Mouse (Mus musculus) heart, adult 9 months (tissue): ENCODE measurements at regions not wholly inside any gene's neighbourhood (a gene's known extent, or its start where the extent isn't known, plus 50 kb on each side); places are given as distances from the start of the nearest gene placed in this dataset.

ENCODE experiments used
- DNase-seq, 2 experiments: peaks; one replicate each; pipeline ENCODE4 v3.0.0; 2022; ENCODE audit warnings: low spot score in 2 of 2

GRCm38 (mm10) chr9:32815473-32815872 is 179.5 kb downstream of the Ets1 start:
- DNase-seq: no peak

DNA sequence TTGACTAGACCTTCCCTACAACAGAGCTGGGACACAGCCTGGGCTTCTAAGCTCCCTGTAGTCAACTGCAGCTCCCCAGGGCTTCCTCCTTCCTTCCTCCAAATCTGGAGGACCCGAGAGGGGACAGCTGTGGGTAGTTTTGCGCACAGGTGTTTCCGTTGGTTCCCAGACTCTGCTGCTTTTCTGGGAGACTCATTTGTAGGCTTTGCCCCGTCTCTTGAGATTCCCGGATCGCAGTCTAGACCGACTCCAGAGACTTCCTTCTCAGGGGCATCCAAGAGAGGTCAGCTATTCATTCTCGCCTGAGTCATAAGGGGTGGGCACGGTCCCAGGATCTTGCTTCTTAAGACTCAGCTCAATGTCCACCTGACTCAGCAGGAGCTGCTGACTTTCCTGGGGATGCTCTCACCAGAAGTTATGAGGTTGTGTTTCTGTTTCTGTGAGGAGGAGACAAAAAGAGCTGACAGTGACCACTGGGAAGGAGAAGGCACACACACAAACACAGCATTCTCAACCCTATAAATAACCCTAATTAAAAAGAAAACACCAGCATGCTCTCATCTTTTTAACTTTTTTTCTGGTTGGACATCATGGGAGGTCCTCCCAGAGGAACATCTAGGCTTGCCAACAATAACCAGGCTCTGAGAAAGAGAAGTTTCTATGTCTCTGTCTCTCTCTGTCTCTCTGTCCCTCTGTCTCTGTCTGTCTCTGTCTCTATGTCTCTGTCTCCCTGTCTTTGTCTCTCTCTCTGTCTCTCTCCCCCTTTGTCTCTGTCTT is 180.8 kb downstream of the Ets1 start:
- DNase-seq: peak; percentile 64 to 85

DNA sequence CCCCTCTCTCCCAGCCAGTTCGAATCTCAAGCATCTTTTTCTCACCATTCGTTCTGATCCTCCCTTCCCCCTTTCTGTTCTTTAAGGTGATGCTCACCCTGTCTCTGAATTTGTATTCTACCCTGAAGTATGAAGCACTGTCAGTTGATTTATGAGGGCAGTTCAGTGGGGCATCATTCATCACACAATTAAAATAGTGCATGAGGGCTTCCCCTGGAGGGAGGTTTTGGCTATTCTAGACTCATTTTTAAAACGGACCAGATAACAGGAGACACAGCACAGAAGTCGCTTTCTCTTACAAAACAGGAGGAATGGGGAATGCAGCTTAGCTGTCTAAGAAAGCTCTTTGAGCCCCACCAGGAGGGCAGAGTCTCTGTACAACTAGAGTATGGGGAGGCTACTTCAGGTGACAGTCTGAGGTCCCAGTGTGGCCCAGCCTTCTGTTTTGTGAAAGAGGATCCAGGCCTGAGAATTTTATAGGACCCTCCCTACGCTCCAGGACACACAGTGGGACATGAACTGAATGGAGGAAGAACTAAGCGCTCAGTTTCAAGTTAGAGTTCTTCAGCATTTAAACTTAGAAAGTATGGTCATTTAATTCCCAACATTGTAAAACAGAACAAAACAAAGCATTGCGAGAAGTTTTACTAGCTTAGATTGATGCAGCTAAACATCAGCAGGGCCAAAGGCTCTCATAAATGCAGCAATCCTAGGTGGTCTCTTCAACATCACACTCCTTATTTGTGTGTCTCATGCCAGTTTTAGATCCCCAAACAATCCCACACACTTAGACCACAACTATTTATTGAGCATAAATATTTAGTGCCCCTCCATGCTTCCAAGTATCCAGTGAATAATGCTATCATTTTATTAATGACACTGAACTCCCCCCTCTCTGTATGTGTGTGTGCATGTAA is 181.7 kb downstream of the Ets1 start:
- DNase-seq: no peak

GRCm38 (mm10) chr9:32823439-32824133 is 187.6 kb downstream of the Ets1 start:
- DNase-seq: no peak

GRCm38 (mm10) chr9:32824134-32824531 is 188.1 kb downstream of the Ets1 start:
- no peak for DNase-seq

DNA sequence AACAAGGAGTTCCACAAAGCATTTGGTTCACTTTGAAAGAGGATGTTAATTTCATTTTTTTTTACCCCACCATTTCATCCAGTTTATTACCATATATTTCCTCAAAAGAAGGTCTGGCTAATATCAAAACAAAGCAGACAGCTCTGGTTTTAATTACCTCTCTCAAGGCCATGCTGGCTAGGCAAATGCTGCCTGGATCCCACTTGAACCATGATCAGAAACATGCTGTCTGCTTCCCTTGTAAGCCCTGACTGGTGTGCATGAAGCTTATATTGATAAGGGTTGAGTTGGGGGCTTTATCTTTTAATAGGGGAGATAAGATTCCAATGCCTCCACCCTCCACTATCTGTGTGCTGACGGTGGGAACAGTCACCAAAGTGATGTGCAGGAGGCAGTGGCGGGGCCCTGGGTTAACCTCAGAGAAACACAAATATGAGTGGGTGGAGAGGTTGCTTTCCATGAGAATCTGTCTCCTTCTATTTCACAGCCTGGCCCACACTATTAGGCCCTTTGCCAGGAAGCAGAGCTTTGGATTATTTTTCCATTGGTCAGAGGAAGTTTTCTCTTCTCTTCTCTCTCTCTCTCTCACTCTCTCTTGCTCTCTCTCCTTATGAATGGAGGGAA is 194.4 kb downstream of the Ets1 start:
- peak in 1 of 2 experiments; percentile 16 for DNase-seq

- DNase-seq: peak; percentile 7 to 34
These were observed 197.4 kb downstream of the Ets1 start for GRCm38 (mm10) chr9:32833373-32833772.

DNA sequence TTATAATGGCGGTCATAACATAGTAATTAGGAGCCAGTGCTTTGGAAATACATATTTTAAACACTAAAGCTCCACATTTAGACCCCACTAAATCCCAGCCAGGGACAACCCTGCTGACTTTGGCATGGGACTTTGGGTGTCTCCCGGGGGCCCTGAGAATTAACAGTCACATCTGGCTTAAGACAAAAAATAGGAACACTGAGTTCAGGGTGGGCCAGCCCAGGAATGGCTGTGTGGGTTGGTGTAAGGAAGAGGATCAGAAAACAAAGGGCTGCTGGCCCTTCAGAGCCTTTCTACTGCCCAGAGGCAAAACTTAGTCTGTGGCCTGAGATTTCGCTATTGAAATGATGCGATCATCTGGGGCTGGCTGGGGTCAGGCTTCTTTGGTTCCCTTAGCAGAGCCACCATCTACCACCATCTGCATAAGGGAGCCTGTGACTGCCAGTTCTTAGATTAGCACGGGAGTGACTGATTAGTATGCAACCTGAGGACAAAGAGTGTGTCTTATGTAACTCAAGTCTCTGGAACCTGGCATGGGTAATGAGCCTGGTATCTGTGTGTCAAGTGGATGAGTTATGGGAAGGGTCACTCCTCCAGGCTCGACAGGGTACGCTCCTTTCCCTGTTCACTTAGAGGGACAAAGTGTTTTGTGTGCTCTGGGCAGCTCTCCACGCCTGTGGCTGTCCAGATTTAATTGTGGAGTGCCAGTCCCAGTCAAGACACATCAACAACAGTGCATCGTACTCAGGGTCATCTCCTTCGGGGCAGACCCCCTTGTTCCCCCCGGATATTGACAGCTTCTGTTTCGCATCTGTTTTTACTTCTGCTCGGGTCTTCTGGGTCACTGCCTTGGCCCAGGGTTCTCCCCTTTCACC is 199.0 kb downstream of the Ets1 start:
- peak; percentile 29 to 55 for DNase-seq

DNA sequence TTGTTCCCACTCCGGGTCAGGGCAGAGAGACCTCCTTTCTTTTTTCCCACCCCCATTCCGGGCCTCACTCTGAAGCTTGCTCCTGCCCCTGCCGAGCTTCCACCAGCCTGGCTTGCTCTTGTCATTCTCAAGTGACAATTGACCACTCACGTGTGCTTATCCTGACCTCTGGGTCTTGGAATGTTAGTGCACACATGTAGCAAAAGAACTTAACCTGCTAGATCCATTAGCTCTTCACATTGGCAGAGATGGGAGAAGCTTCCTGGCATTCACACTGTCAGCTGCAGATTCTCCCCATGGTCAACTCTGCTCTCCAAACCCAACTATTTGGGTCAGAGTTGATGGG is 199.6 kb downstream of the Ets1 start:
- peak; percentile 36 to 75 for DNase-seq

DNA sequence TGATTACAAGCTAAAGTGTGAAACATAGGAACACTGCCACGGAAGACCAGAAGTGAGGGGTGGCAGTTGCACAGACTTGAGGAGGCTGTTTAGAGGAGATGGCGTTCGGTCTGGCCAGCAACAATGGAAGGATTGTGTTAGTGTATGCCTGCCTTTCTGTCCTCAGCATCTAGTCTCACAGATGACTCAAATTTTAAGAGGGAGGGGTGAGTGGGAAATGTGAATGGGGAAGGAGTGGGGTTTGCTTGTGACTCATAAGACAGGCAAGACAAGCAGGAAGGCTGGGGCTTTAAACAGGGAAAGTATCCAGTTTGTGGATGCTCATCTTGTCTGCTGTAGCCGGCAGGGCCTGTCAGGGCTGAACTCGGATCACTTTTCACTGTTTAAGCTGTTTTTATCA is 200.3 kb downstream of the Ets1 start:
- no peak for DNase-seq

GRCm38 (mm10) chr9:32847361-32847760 is 211.3 kb downstream of the Ets1 start:
- no peak for DNase-seq

- no peak for DNase-seq
These were observed 216.3 kb downstream of the Ets1 start for GRCm38 (mm10) chr9:32852282-32852681.

GRCm38 (mm10) chr9:32863286-32863685 is 227.3 kb downstream of the Ets1 start:
- DNase-seq: no peak

DNA sequence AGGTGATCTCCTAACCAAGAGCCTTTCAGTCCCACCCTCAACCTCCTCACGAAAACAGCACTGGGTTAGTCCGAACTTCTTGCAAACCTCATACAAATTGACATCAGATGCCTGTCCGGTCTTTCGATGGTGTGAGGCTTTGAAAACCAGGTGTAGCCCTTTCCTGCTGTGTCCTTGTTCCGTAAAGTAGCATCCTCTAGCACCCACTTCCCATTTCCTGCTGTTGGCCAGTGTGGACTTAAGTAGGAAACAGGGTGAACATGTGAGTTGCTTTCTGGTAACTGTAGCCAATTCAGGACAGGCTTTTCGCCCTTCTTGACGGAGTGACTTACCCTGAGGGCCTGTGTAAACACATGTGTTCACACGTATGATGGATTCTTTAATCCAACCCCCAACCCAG is 232.9 kb downstream of the Ets1 start:
- DNase-seq: no peak

GRCm38 (mm10) chr9:32874306-32874875 is 238.4 kb downstream of the Ets1 start:
- no peak for DNase-seq

DNA sequence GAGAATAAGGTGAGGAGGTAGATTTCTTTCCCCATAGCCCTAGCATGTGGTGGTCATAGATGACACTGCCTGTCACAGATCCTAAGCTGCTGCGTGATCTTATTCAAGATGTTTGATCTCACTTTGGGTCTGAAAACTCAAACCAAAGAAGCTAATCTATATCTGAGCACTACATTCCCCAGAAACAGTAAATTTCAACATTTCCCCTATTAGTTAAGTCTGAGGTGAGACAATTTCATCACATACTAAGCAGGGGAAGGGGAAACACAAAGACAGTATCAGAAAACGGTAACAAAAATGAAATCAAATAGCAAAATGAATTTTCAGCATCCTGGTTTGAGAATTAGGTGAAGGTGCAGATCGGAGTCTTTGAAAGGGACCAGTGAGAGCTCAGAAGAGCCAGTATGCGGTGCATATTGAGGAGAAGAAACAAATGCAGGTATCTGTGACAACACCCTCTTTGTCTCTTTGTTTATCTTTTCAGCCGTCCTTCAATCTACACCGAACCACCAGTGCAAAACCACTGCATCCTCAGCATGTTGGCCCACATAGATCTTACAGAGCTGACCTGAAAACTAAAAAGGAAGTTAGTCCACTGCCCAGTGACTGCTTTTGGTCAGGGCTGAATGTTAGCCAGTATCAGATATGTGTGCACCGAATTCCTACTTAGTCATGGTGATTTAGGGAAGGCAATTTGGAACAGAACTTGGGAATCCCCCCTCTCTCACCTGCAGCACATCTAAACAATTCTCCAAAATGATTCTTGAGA is 247.0 kb downstream of the Ets1 start:
- no peak for DNase-seq

DNA sequence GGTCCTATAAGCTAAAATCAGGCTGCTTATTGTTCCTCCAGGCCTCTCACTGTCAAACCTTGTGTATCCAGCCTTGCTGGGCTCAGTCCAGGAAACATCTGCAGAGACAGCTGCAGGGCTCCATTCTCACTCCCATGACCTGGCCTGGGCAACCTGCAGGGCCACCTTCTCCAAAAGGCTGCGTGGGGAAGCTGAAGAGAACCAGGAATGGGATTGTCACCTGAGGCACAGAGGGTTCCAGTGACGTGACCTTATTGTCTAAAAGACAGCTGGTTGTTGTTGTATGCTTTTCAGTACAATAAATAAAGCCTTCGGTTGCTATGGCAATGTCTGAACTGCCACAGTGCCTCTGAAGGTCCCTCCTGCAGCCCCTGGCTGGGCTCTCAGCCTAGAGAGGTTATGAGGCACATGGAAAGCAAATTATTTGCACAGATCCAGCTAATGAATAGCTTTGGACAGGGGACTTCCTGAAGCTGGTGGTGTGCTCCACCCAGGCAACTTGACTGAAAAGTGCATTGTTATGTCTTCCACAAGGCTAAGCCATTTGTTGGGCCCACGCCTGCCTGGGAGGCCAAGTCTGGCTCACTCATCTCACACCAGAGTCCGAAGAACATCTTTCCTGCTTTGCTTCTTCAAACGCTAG is 250.1 kb downstream of the Ets1 start:
- DNase-seq: peak; percentile 56 to 89

DNA sequence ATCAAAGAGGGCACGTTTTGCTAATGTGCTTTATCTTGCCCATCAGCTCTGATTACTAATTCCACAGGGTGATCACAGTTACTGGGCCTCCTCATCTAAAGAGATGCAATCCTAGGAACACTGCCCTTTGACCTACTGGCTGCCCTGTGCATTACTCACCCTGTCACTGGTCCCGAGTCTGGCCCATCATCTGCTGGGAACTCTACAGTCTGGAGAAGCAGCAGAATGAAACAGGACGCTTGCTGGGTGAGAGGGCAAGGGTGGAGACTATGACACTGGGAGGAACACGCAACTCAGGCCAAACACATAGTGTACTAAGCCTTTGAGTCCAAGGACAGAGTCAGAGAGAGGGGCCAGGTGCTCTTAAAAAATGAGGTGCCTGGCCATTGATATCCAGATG is 263.8 kb downstream of the Ets1 start:
- DNase-seq: peak in 1 of 2 experiments; percentile 21

DNA sequence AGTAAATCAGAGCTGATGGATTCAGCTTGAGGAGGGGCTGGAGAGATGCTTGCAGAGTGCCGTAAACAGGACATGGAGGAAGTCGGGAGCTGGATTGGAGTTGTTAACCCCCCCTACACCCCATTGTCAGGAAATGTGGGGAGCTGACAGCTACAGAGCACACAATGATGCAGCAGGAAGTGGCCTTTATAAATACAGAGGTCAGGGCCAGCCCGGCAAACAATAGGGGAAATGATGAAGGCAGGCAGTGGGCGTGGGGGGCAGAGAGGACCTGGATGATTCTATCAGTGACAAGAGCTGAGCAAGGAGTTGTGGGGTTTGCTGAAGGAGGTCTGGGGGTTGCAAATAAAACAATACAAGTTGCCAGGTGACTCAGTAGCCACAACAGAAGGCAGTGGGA is 265.3 kb downstream of the Ets1 start:
- DNase-seq: peak; percentile 75 to 86
